8 mouse cellular contexts compared by ENCODE assay signal in genomic region chr16:66585698-66586284, GRCm38 (mm10).
DNase-seq lines count a peak whose midpoint lies in the region; ATAC-seq and TF ChIP-seq lines count a peak whose summit lies in the region.

No protein-coding gene starts in this region.

- peak; percentile 55; the same call in 1 of the 2 replicates for ATAC-seq in hindbrain, postnatal 0 days
- peak; percentile 51; the same call in 1 of the 2 replicates for ATAC-seq in neural tube, embryonic 14.5 days (ENCODE audit: low read depth)

- TF ChIP-seq CTCF in hindbrain, postnatal 0 days (IDR thresholded peaks at IDR 0.05; ENCODE audit: low read depth) = peak; percentile 27; the same call in 1 of the 2 replicates

- no peak overlapping the region for H3K4me3 ChIP-seq in embryonic facial prominence, embryonic 10.5 days
- peak overlapping the region; percentile 11 for H3K4me3 ChIP-seq in hindbrain, postnatal 0 days (ENCODE audit: low read length)
- peak overlapping the region; percentile 12; the same call in 1 of the 2 replicates for H3K4me3 ChIP-seq in neural tube, embryonic 14.5 days (ENCODE audit: low read depth, low read length)

- H3K9me3 ChIP-seq in embryonic facial prominence, embryonic 10.5 days = no peaks in the 10 kb centered on the region
- H3K9me3 ChIP-seq in hindbrain, postnatal 0 days (ENCODE audit: low read length) = no peaks in the 10 kb centered on the region
- H3K9me3 ChIP-seq in neural tube, embryonic 14.5 days (ENCODE audit: control insufficient read depth, low read length) = no peaks in the 10 kb centered on the region

- H3K27me3 ChIP-seq in embryonic facial prominence, embryonic 10.5 days (replicated peaks; ENCODE audit: low read depth, poor library complexity, severe bottlenecking) = no peaks in the 10 kb centered on the region
- H3K27me3 ChIP-seq in hindbrain, postnatal 0 days (ENCODE audit: insufficient read depth, low read length) = no peaks in the 10 kb centered on the region
- H3K27me3 ChIP-seq in neural tube, embryonic 14.5 days (ENCODE audit: control insufficient read depth, insufficient read depth, low read length) = no peaks in the 10 kb centered on the region

- peak; percentile 2 for DNase-seq in layer of hippocampus, adult 9-10 months (ENCODE audit: low spot score)
- DNase-seq in layer of hippocampus, postnatal 10 days (ENCODE audit: low spot score in 2 of 2) = no peak
- DNase-seq in embryonic facial prominence, embryonic 10.5 days (ENCODE audit: low spot score) = peak; percentile 10
- DNase-seq in hindbrain, postnatal 0 days (ENCODE audit: low spot score) = peak; percentile 51
- DNase-seq in left cerebral cortex, adult 11 months (ENCODE audit: low spot score) = no peak
- no peak for DNase-seq in gastrocnemius, adult 18-20 months (ENCODE audit: low spot score)
- no peak for DNase-seq in heart, adult 18-20 months

- H3K4me2 ChIP-seq in hindbrain, postnatal 0 days (ENCODE audit: low read depth, low read length) = peak overlapping the region; percentile 50
- H3K4me2 ChIP-seq in neural tube, embryonic 14.5 days (ENCODE audit: low read depth, low read length) = peak overlapping the region; percentile 38; the same call in 1 of the 2 replicates

- H3K27ac ChIP-seq in embryonic facial prominence, embryonic 10.5 days (replicated peaks) = no peak overlapping the region
- H3K27ac ChIP-seq in hindbrain, postnatal 0 days = no peak overlapping the region
- no peak overlapping the region for H3K27ac ChIP-seq in neural tube, embryonic 14.5 days (ENCODE audit: low read depth, low read length)

- no peaks in the 10 kb centered on the region for H3K4me1 ChIP-seq in embryonic facial prominence, embryonic 10.5 days
- H3K4me1 ChIP-seq in hindbrain, postnatal 0 days (ENCODE audit: insufficient read depth, low read length) = no peaks in the 10 kb centered on the region
- H3K4me1 ChIP-seq in neural tube, embryonic 14.5 days (ENCODE audit: control insufficient read depth, insufficient read depth, low read length) = no peaks in the 10 kb centered on the region

- H3K36me3 ChIP-seq in embryonic facial prominence, embryonic 10.5 days (replicated peaks) = no peaks in the 10 kb centered on the region
- H3K36me3 ChIP-seq in hindbrain, postnatal 0 days (ENCODE audit: insufficient read depth, low read length) = no peaks in the 10 kb centered on the region
- no peaks in the 10 kb centered on the region for H3K36me3 ChIP-seq in neural tube, embryonic 14.5 days (ENCODE audit: control insufficient read depth, insufficient read depth, low read length)

- WGBS in embryonic facial prominence, embryonic 10.5 days = 15% methylated on average over 12 of the region's 12 CpGs
- WGBS in hindbrain, postnatal 0 days = 5% methylated on average over 12 of the region's 12 CpGs
- whole genome bisulfite sequencing in neural tube, embryonic 14.5 days = 3% methylated on average over 12 of the region's 12 CpGs

- H3K9ac ChIP-seq in hindbrain, postnatal 0 days (replicated peaks; ENCODE audit: low read length) = no peak overlapping the region
- H3K9ac ChIP-seq in neural tube, embryonic 14.5 days (replicated peaks; ENCODE audit: low read depth, low read length) = no peak overlapping the region

Comparison
In these comparisons a context has a peak if more than half of its experiments do, and no peak if none do; other contexts are left out.
1. DNase-seq: peak in layer of hippocampus, adult 9-10 months (single experiment), embryonic facial prominence, embryonic 10.5 days (single experiment) and hindbrain, postnatal 0 days (single experiment); none in layer of hippocampus, postnatal 10 days (0 of 2), left cerebral cortex, adult 11 months (single experiment), gastrocnemius, adult 18-20 months (single experiment) and heart, adult 18-20 months (0 of 2).